Mouse (Mus musculus): ENCODE measurements around the gene Rpl28. TPM values are rescaled to one million over a fixed set of nuclear protein-coding genes. Genes with fewer than 3 reads are reported as not detected.

Gene Rpl28
- total RNA-seq, 1 experiment from 2014 or later = 777 TPM

- ATAC-seq (replicated peaks; ENCODE audit: low read depth, poor library complexity, severe bottlenecking) = no peak
Observed at GRCm38 (mm10) chr7:4822162-4822907, 29.7 kb downstream of the Rpl28 start.

- no peak for ATAC-seq (replicated peaks; ENCODE audit: low read depth, poor library complexity, severe bottlenecking)
Observed at GRCm38 (mm10) chr7:4825365-4825764, 32.7 kb downstream of the Rpl28 start.

DNA sequence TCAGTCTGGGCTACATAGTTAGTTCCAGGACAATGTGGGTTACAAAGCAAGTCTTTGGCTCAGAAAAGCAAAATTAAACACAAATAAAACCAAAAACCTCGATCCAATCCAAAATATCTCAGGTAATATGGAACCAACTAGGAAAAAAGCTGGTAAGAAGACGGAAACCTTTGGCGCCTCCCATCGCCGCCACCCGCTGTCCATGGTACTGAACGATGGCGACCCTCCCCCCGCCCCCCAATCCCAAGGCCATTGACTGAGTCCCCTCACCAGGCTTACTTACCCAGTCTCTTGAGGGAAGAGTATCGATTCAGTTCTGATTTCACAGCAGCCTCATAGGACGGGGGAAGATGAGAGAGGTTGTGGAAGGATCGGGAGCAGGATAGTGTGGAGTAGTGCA lies 37.8 kb downstream of the Rpl28 start:
- no peak for ATAC-seq (replicated peaks; ENCODE audit: low read depth, poor library complexity, severe bottlenecking)

DNA sequence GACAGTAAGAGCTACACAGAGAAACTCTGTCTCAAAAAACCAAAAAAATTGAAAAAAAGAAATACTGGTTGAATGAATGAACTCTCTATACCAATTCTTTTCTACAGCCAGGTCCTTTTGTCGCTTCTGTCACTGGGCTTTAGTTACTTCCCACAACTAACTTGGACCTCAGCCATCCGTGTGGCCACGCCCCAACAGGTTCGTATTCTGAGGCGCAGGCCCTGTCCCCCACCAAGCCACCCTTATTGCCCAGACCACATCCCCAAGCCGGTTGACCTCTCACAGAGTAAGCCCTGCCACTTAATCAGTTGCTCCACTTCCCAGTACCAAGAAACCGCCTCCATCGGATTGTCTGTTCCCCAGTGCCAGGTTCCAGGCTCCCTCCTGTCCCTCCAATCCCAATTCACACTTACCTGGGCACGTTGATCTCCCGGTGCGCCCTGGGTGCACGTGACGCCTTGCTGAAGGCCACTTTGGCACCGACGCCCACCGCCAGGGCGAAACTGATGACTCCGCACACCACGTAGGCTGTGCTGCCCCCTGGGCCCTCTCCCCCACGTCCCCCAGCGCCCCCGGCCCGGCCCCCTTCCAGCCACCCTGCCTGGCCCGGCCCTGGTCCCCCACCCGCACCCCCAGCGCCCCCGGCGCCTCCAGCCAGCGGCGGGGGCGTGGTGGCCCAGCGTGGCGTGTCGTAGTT lies 43.1 kb downstream of the Rpl28 start:
- peak; percentile 22 for ATAC-seq (replicated peaks; ENCODE audit: low read depth, poor library complexity, severe bottlenecking)

- peak; percentile 98 for ATAC-seq (replicated peaks; ENCODE audit: low read depth, poor library complexity, severe bottlenecking)
Observed at GRCm38 (mm10) chr7:4836351-4836792, 43.7 kb downstream of the Rpl28 start.

- no peak for ATAC-seq (replicated peaks; ENCODE audit: low read depth, poor library complexity, severe bottlenecking)
Observed at GRCm38 (mm10) chr7:4837639-4838038, 45.0 kb downstream of the Rpl28 start.

DNA sequence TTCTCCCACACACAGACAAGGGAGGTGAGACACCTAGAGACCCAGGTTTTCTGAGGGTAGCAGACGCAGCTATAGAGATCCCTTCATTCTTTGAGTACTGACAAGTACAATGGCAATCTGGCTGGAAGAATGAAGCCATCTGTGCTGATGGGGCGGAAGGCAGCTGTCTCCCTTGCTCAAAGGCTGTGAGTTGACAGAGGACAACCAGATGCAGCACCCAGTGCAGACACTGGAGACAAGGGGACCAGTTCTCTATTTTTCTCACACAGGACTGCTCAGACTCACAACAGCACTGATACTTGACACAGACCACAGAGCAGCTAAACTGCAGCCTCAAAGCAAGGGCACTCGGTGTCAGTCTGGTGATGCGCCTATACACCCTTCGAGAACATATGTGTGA lies 49.4 kb downstream of the Rpl28 start:
- no peak for ATAC-seq (replicated peaks; ENCODE audit: low read depth, poor library complexity, severe bottlenecking)

- ATAC-seq (replicated peaks; ENCODE audit: low read depth, poor library complexity, severe bottlenecking) = peak; percentile 55
Observed at GRCm38 (mm10) chr7:4842634-4843131, 50.0 kb downstream of the Rpl28 start.

GRCm38 (mm10) chr7:4843604-4844244 lies 51.0 kb downstream of the Rpl28 start:
- no peak for ATAC-seq (replicated peaks; ENCODE audit: low read depth, poor library complexity, severe bottlenecking)

GRCm38 (mm10) chr7:4844245-4844916 lies 51.7 kb downstream of the Rpl28 start, which contains the start of gene Shisa7:
Gene Shisa7, minus strand, starts transcription at chr7:4844696.
- no peak for ATAC-seq (replicated peaks; ENCODE audit: low read depth, poor library complexity, severe bottlenecking)

Other genes starting within 250 kb of the Rpl28 start
- gene Syt5, start 245.3 kb upstream of the Rpl28 start, total RNA-seq (2017) = not detected in 2 replicates
- gene Ptprh, start 188.8 kb upstream of the Rpl28 start, total RNA-seq (2017) = not detected in 2 replicates
- gene Tmem86b, start 161.5 kb upstream of the Rpl28 start, total RNA-seq (2017) = 8.6 and 18.7 TPM in 2 replicates
- gene Ppp6r1, start 133.9 kb upstream of the Rpl28 start, total RNA-seq (2017) = 142 and 149 TPM in 2 replicates
- gene Hspbp1, start 107.8 kb upstream of the Rpl28 start, total RNA-seq (2017) = 28.6 and 43.6 TPM in 2 replicates
- not detected in 2 replicates for gene Brsk1, start 102.3 kb upstream of the Rpl28 start, total RNA-seq (2017)
- 6.6 and 8.3 TPM in 2 replicates for gene Tmem150b, start 67.6 kb upstream of the Rpl28 start, total RNA-seq (2017)
- 33.0 and 37.9 TPM in 2 replicates for gene Kmt5c, start 52.8 kb upstream of the Rpl28 start, total RNA-seq (2017)
- 63.5 and 74.7 TPM in 2 replicates for gene Cox6b2, start 39.8 kb upstream of the Rpl28 start, total RNA-seq (2017)
- gene Fam71e2, start 21.6 kb upstream of the Rpl28 start, total RNA-seq (2017) = not detected in 2 replicates
- 0.59 TPM in 1 of 2 replicates, not detected in the other for gene Il11, start 10.0 kb upstream of the Rpl28 start, total RNA-seq (2017)
- gene Tmem190, start 9.9 kb upstream of the Rpl28 start, total RNA-seq (2017) = not detected in 2 replicates
- 7.0 and 8.4 TPM in 2 replicates for gene Tmem238, start 3.2 kb upstream of the Rpl28 start, total RNA-seq (2017)
- gene Ube2s, start 19.7 kb downstream of the Rpl28 start, total RNA-seq (2017) = 190 and 203 TPM in 2 replicates
- gene Shisa7, start 51.8 kb downstream of the Rpl28 start, total RNA-seq (2017) = 0.05 TPM in 2 replicates
- 8.0 and 70.9 TPM in 2 replicates for gene Isoc2b, start 77.4 kb downstream of the Rpl28 start, total RNA-seq (2017)
- 3.8 and 6.5 TPM in 2 replicates for gene Isoc2a, start 84.3 kb downstream of the Rpl28 start, total RNA-seq (2017)
- not detected in 2 replicates for gene Gm36210, start 113.6 kb downstream of the Rpl28 start, total RNA-seq (2017)
- 2.4 and 3.2 TPM in 2 replicates for gene Zfp628, start 122.3 kb downstream of the Rpl28 start, total RNA-seq (2017)
- 0.32 TPM in 1 of 2 replicates, not detected in the other for gene Nat14, start 129.2 kb downstream of the Rpl28 start, total RNA-seq (2017)
- gene Ssc5d, start 132.9 kb downstream of the Rpl28 start, total RNA-seq (2017) = not detected in 2 replicates
- gene Sbk2, start 171.5 kb downstream of the Rpl28 start, total RNA-seq (2017) = not detected in 2 replicates
- gene Sbk3, start 178.3 kb downstream of the Rpl28 start, total RNA-seq (2017) = 0.19 TPM in 1 of 2 replicates, not detected in the other
- 4.1 and 8.3 TPM in 2 replicates for gene Zfp579, start 203.3 kb downstream of the Rpl28 start, total RNA-seq (2017)
- 2.2 and 7.4 TPM in 2 replicates for gene Zfp524, start 221.5 kb downstream of the Rpl28 start, total RNA-seq (2017)
- gene Fiz1, start 221.8 kb downstream of the Rpl28 start, total RNA-seq (2017) = 20.0 and 21.1 TPM in 2 replicates
- not detected in 2 replicates for gene Gm44973, start 222.6 kb downstream of the Rpl28 start, total RNA-seq (2017)
- 9.5 and 14.3 TPM in 2 replicates for gene Zfp865, start 227.5 kb downstream of the Rpl28 start, total RNA-seq (2017)
- gene Ccdc106, start 227.7 kb downstream of the Rpl28 start, total RNA-seq (2017) = 0.14 and 1.1 TPM in 2 replicates
- 2.5 TPM in 1 of 2 replicates, not detected in the other for gene 4632433K11Rik, start 241.2 kb downstream of the Rpl28 start, total RNA-seq (2017)
- 2.7 and 2.9 TPM in 2 replicates for gene Zfp784, start 245.6 kb downstream of the Rpl28 start, total RNA-seq (2017)